Mouse (Mus musculus) frontal cortex, adult (tissue): Measurements from ENCODE around the gene Ampd3.
A peak's percentile ranks its signal among the peaks of the same experiment; 100 is the strongest.

Experiments
- ATAC-seq: cut with Nextera tagmentation; 2 replicates; pipeline ENCODE4 v1.9.2; 2017; ENCODE audit warnings: mild to moderate bottlenecking, moderate library complexity, mixed read lengths; ENCODE audit not compliant: low TSS enrichment

The Ampd3 gene

DNA sequence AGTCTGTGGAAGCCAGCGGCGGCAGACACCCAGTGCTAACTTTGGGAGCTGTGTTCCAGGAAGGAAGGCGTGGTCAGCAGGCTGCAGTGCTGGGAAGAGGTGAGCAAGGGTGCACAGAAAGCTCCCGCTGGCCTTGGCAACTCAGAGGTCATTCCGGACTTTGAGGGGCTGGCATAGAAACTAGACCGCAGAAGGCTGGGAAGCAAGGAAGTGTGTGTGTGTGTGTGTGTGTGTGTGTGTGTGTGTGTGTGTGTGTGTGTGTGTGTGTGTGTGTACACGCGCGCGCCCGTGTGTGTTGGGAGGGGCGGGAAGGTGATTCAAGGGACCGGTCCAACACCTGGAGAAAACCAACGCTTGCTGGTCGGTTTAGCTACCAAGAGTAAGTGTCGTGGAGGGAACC is at the start of gene Ampd3:
Gene Ampd3, plus strand, starts transcription at position 206 of the 400 bp plus-strand sequence.
- ATAC-seq = peak; percentile 35; the same call in 1 of the 2 replicates

DNA sequence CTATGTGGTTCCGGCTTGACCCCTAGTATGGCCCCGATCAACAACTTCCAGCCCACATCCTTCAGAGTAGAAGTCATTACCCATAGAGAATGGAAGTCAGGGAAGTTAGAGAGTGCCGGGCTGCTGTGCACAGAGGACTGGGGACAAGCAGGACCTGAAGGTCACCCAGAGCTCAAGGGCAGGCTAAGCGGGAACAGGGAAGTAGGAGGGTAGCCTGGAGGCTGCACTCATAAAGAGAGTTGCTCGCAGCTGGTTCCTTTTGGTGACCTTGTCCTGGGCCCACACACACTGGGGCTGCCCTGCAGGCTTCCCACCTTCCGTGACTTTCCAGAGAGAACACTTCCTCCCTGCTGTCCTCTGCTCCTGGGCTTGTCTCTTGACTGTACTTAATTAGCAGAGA is 49.5 kb upstream of the Ampd3 start:
- ATAC-seq = no peak

- no peak for ATAC-seq
Observed at GRCm38 (mm10) chr7:110719857-110720256, 48.1 kb upstream of the Ampd3 start.

GRCm38 (mm10) chr7:110722183-110722582 is 45.8 kb upstream of the Ampd3 start:
- no peak for ATAC-seq

- ATAC-seq = peak; percentile 73
Observed at GRCm38 (mm10) chr7:110727049-110727448, 41.0 kb upstream of the Ampd3 start.

GRCm38 (mm10) chr7:110728876-110729275 is 39.1 kb upstream of the Ampd3 start:
- ATAC-seq = peak; percentile 64; the same call in 1 of the 2 replicates

- ATAC-seq = no peak
Observed at GRCm38 (mm10) chr7:110729295-110729694, 38.7 kb upstream of the Ampd3 start.

- ATAC-seq = no peak
Observed at GRCm38 (mm10) chr7:110731091-110731967, 36.7 kb upstream of the Ampd3 start.

- no peak for ATAC-seq
Observed at GRCm38 (mm10) chr7:110732001-110732632, 35.9 kb upstream of the Ampd3 start.

DNA sequence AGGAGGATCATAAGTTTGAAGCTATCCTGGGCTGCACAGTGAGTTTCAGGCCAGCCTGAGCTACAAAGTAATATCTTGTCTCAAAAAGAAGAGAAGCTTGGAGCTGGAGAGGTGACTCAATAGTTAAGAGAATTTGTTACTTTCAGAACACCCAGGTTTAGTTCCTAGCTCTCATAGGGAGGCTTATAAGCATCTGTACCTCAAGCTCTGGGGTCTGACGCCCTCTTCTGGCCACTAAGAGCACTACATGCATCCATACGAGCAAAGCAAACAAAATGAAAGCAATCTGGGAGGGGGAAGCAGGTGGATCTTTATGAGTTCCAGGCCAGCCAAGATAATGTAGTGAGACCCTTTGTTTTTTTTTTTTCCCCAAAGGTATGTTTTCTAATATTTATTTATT is 31.1 kb upstream of the Ampd3 start:
- no peak for ATAC-seq

- ATAC-seq = no peak
Observed at GRCm38 (mm10) chr7:110739764-110740163, 28.2 kb upstream of the Ampd3 start.

DNA sequence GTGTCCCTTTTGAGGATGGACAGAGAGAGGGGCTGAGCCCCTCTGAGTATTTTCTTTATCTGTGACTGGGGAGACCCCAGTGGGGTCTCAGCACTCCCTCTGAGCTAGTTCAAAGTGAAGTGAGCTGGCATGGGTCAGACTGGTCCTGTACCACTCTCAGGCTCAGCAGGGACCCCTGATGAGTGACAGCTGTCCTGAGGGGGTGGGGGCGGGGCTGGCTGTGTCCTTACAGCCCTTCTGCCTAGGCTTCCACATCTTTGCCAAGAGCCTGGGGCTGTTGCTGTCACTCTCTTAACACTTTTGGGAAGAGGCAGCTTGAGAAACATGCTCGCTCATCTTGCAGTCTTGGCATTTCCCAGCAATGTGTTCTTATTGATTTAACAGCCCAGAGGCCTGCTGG is 27.8 kb upstream of the Ampd3 start:
- no peak for ATAC-seq

- no peak for ATAC-seq
Observed at GRCm38 (mm10) chr7:110742022-110742421, 26.0 kb upstream of the Ampd3 start.

GRCm38 (mm10) chr7:110746087-110746562 is 21.9 kb upstream of the Ampd3 start:
- ATAC-seq = no peak

GRCm38 (mm10) chr7:110746809-110747208 is 21.2 kb upstream of the Ampd3 start:
- ATAC-seq = no peak

DNA sequence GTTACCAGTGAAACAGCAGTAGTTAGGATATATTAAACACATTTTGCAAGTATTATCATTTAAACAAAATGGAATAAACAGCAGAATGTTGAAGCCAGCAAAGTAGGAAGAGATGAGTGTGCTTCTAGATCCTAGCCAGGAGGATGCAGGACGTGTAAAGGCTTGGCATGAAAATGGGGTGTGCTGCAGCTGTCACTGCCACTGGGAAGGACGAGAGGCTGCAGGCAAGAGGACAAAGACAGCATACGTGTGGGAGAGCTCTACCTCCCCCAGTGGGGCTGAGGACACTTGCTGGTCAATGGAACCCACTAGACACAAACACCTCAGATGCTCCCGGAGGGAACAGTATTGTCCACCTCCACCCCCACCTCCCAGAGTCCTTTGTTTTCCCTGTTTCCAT is 17.2 kb upstream of the Ampd3 start:
- ATAC-seq = peak; percentile 41; the same call in 1 of the 2 replicates

GRCm38 (mm10) chr7:110751634-110752033 is 16.4 kb upstream of the Ampd3 start:
- ATAC-seq = no peak; the same call in 1 of the 2 replicates

- no peak for ATAC-seq
Observed at GRCm38 (mm10) chr7:110753310-110753709, 14.7 kb upstream of the Ampd3 start.

DNA sequence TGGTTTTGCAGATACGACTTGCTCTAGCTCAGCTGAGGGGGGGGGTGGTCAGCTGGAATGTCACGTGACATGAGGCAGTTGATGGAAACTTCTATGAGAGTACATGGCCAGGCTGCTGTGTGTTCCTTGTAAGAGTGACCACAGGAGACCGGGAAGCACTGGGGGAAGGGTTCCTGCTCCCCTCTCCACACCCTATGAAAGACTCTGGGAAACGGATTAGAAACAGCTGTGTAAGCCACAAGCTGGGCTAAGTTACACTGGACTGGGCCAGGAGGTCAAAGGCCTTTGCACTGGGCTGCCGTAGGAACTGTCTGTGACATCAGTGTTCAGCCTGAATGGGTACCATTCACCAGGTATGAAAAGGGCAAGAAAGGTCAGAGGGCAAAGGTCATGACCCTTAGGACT is 14.1 kb upstream of the Ampd3 start:
- no peak for ATAC-seq

DNA sequence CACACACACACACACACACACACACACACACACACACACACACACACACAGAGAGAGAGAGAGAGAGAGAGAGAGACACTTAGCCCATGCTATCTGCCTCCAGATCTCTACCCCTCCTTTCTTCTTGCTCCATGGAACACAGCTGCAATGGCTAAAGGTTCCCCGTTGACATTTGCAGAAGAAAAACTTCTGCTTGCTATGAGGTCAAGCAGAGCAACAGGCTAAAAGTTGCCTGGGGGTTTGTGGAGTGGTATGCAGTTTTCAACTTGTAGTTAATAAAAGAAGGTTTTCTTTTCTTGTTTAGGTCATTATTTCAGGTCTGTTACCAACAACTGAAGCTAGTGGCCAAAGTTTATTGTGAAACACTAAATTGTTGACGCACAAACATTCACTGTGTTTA is 11.6 kb upstream of the Ampd3 start:
- no peak for ATAC-seq

GRCm38 (mm10) chr7:110762605-110763180 is 5.3 kb upstream of the Ampd3 start:
- no peak for ATAC-seq

DNA sequence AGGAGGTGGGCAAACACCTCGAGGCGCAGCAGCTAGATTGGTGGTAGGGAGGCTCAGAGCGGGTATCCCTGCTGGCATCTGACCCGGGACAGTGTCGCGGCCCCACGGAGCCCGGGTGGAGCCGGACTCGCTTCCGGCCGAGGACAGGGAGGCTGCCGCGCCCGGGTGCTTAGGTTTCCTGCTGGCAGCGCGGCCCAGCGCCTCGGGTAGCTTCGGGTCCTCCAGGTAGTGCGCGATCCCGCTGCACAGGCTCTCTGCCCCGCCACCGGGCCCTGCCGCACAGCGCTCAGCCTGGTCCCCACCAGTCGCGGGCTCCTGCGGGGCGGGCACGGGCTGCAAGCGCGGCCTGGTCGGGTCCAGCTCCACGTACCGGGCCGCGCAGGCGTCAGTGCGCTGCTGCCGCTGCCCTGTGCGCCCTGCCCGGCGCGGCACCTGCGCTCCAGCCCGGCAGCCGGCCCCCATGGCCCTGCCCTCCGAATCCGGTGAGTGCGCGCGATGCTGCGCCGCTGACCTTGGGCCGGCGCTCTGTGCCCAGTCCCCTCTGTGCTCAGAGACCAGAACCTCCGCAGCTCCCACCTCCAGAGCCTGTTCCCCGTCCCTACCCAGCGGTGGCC is 552 bp downstream of the Ampd3 start:
- ATAC-seq = peak; percentile 77
